Mouse (Mus musculus): ENCODE measurements around the gene Olfr586. TPM values are rescaled to one million over a fixed set of nuclear protein-coding genes. Genes with fewer than 3 reads are reported as not detected.

Gene Olfr586
- not detected for polyA plus RNA-seq (2012; fragmentation: generic; extraction: Trizol)

DNA sequence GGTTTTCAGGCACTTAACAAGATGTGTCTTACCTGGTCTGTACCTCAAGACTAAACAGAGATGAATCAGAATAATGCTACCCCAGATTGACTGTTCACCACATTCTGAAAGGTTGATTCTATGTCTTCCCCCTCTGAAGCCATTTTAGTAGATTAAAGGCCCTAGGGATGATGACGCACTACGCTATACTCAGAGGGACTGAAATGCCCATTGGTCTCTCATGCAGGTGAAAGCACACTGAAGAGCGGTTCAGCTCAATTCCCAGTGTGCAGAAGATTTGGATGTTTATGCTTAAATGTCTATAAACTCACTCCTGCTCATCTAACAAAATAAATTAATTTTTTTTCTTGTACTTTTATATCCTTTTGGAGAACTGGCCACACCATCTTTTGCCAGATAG lies at the start of gene Olfr586:
Gene Olfr586 (minus strand): TSS at position 101 of the 400 bp plus-strand sequence.
- no peak within 1 kb of the TSS for H3ac ChIP-seq (ENCODE audit: control insufficient read depth, insufficient read length)
- H3K4me3 ChIP-seq, result no peak within 1 kb of the TSS
- TF ChIP-seq POLR2A (IDR thresholded peaks at IDR 0.05; ENCODE audit: insufficient read length, low read depth), result no peak
- no peak for TF ChIP-seq USF1 (IDR thresholded peaks at IDR 0.05; ENCODE audit: low read depth)
- no peak within 1 kb of the TSS for H3K4me2 ChIP-seq (ENCODE audit: low read depth)
- H3K36me3 ChIP-seq (ENCODE audit: control insufficient read depth, insufficient read depth), result no peaks in the 10 kb centered on the region
- no peaks in the 10 kb centered on the region for H3K27me3 ChIP-seq (ENCODE audit: control insufficient read depth, insufficient read depth, insufficient read length)
- H3K79me2 ChIP-seq (ENCODE audit: control insufficient read depth, insufficient read depth), result no peaks in the 10 kb centered on the region

DNA sequence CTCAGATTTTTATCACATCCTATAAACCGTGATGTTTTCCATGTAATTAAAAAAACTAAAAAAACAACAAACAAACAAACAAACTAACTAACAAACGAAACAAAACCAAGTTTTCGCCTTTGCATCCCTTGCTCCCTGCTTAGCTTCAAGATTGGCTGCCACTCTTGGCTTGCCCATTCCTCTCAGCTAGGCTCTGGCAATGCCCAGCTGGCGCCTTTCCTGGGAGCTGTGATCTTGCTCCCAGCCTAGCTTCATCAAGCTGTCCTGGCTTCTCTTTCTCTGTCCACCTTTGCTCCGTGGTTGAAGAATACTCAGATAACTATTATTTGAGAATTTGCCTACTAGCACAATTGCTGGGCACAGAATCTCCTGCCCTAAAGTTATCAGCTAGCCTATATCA lies 44.3 kb upstream of the Olfr586 start:
- Histone ChIP-seq H3K4me2 (ENCODE audit: low read depth) (no peak overlapping the region), H3K79me2 (ENCODE audit: control insufficient read depth, insufficient read depth) (no peaks in the 10 kb centered on the region), H3ac (ENCODE audit: control insufficient read depth, insufficient read length) (no peak overlapping the region), H3K36me3 (ENCODE audit: control insufficient read depth, insufficient read depth) (no peaks in the 10 kb centered on the region), H3K27me3 (ENCODE audit: control insufficient read depth, insufficient read depth, insufficient read length) (no peaks in the 10 kb centered on the region), H3K4me3 (no peak overlapping the region)
- TF ChIP-seq E2F4 (IDR thresholded peaks at IDR 0.05; ENCODE audit: insufficient read depth) (no peak), TCF3 (IDR thresholded peaks at IDR 0.05; ENCODE audit: insufficient read length, low read depth) (no peak), POLR2AphosphoS2 (IDR thresholded peaks at IDR 0.05; ENCODE audit: insufficient read length, low read depth) (no peak), MYOG (IDR thresholded peaks at IDR 0.05; ENCODE audit: control insufficient read depth in 1 of 3, insufficient read depth in 1 of 3, insufficient read length in 2 of 3, low read depth in 2 of 3) (no peak), POLR2A (IDR thresholded peaks at IDR 0.05; ENCODE audit: insufficient read length, low read depth) (no peak), SRF (IDR thresholded peaks at IDR 0.05; ENCODE audit: control insufficient read depth, insufficient read length, low read depth) (no peak), REST (IDR thresholded peaks at IDR 0.05; ENCODE audit: insufficient read depth, insufficient read length) (no peak), MAX (IDR thresholded peaks at IDR 0.05; ENCODE audit: low read depth) (no peak), CEBPB (IDR thresholded peaks at IDR 0.05; ENCODE audit: insufficient read depth, poor library complexity, severe bottlenecking) (no peak), USF1 (IDR thresholded peaks at IDR 0.05; ENCODE audit: low read depth) (no peak), MYOD1 (IDR thresholded peaks at IDR 0.05; ENCODE audit: control insufficient read depth in 1 of 3, insufficient read length in 2 of 3, low read depth in 2 of 3) (no peak), TCF12 (IDR thresholded peaks at IDR 0.05; ENCODE audit: insufficient read depth, poor library complexity, severe bottlenecking) (no peak)

DNA sequence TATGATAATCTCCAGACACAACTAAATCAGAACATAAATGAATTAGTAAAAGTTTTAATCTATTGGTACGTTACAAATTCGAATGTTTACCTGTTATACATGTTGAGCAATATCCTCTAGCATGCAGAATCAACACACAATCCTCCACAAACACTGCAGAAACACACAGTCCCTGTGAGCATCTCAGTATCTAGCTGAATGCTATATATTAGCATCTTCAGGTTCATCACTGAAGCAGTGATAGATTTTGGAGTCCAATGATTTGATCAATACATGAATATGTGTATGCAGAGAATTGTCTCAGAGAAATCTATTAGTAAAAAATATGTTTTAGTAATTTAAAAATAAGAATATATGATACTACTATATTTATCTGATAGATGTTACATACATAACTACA lies 30.8 kb upstream of the Olfr586 start, which contains the start of gene Olfr589:
Gene Olfr589 (minus strand): TSS at position 101 of the 400 bp plus-strand sequence.
- TF ChIP-seq SRF (IDR thresholded peaks at IDR 0.05; ENCODE audit: control insufficient read depth, insufficient read length, low read depth) (no peak), REST (IDR thresholded peaks at IDR 0.05; ENCODE audit: insufficient read depth, insufficient read length) (no peak), POLR2A (IDR thresholded peaks at IDR 0.05; ENCODE audit: insufficient read length, low read depth) (no peak), MYOG (IDR thresholded peaks at IDR 0.05; ENCODE audit: control insufficient read depth in 1 of 3, insufficient read depth in 1 of 3, insufficient read length in 2 of 3, low read depth in 2 of 3) (no peak), TCF12 (IDR thresholded peaks at IDR 0.05; ENCODE audit: insufficient read depth, poor library complexity, severe bottlenecking) (no peak), USF1 (IDR thresholded peaks at IDR 0.05; ENCODE audit: low read depth) (no peak), CEBPB (IDR thresholded peaks at IDR 0.05; ENCODE audit: insufficient read depth, poor library complexity, severe bottlenecking) (no peak), MYOD1 (IDR thresholded peaks at IDR 0.05; ENCODE audit: control insufficient read depth in 1 of 3, insufficient read length in 2 of 3, low read depth in 2 of 3) (no peak), E2F4 (IDR thresholded peaks at IDR 0.05; ENCODE audit: insufficient read depth) (no peak), MAX (IDR thresholded peaks at IDR 0.05; ENCODE audit: low read depth) (no peak), TCF3 (IDR thresholded peaks at IDR 0.05; ENCODE audit: insufficient read length, low read depth) (no peak), POLR2AphosphoS2 (IDR thresholded peaks at IDR 0.05; ENCODE audit: insufficient read length, low read depth) (no peak)
- H3K4me2 ChIP-seq (ENCODE audit: low read depth), result no peak within 1 kb of the TSS

DNA sequence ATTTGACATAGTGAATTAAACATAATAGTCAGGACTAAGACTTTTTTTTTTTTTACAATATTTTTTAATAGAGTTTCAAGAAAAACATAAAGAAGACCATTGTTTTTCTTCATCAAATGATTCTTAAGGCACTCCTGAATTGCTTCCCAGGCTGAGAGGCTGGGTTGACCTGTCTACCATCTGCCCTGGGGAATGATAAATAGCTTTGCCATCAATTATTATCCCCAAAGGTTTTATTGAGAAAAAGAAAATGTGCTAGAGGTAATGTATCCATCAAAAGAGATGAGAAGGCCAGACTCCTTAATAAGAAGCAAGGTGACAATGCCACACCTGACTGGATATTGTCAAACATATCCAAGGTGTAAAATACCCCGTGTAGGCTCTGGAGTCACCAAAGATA lies 15.1 kb upstream of the Olfr586 start, which contains the start of gene Olfr588-ps1:
Gene Olfr588-ps1 (plus strand): TSS at position 301 of the 400 bp plus-strand sequence.
- H3ac ChIP-seq (ENCODE audit: control insufficient read depth, insufficient read length), result no peak within 1 kb of the TSS
- no peak within 1 kb of the TSS for H3K4me2 ChIP-seq (ENCODE audit: low read depth)
- no peaks in the 10 kb centered on the region for H3K36me3 ChIP-seq (ENCODE audit: control insufficient read depth, insufficient read depth)
- TF ChIP-seq POLR2A (IDR thresholded peaks at IDR 0.05; ENCODE audit: insufficient read length, low read depth) (no peak), TCF3 (IDR thresholded peaks at IDR 0.05; ENCODE audit: insufficient read length, low read depth) (no peak), MYOD1 (IDR thresholded peaks at IDR 0.05; ENCODE audit: control insufficient read depth in 1 of 3, insufficient read length in 2 of 3, low read depth in 2 of 3) (no peak), REST (IDR thresholded peaks at IDR 0.05; ENCODE audit: insufficient read depth, insufficient read length) (no peak), E2F4 (IDR thresholded peaks at IDR 0.05; ENCODE audit: insufficient read depth) (no peak), MAX (IDR thresholded peaks at IDR 0.05; ENCODE audit: low read depth) (no peak), CEBPB (IDR thresholded peaks at IDR 0.05; ENCODE audit: insufficient read depth, poor library complexity, severe bottlenecking) (no peak), USF1 (IDR thresholded peaks at IDR 0.05; ENCODE audit: low read depth) (no peak), MYOG (IDR thresholded peaks at IDR 0.05; ENCODE audit: control insufficient read depth in 1 of 3, insufficient read depth in 1 of 3, insufficient read length in 2 of 3, low read depth in 2 of 3) (no peak), POLR2AphosphoS2 (IDR thresholded peaks at IDR 0.05; ENCODE audit: insufficient read length, low read depth) (no peak), SRF (IDR thresholded peaks at IDR 0.05; ENCODE audit: control insufficient read depth, insufficient read length, low read depth) (no peak), TCF12 (IDR thresholded peaks at IDR 0.05; ENCODE audit: insufficient read depth, poor library complexity, severe bottlenecking) (no peak)
- H3K27me3 ChIP-seq (ENCODE audit: control insufficient read depth, insufficient read depth, insufficient read length), result no peaks in the 10 kb centered on the region
- no peaks in the 10 kb centered on the region for H3K79me2 ChIP-seq (ENCODE audit: control insufficient read depth, insufficient read depth)
- H3K4me3 ChIP-seq, result no peak within 1 kb of the TSS

More for the DNA sequence above, 30.8 kb upstream of the Olfr586 start, which contains the start of gene Olfr589:
- H3K4me3 ChIP-seq, result no peak within 1 kb of the TSS
- no peaks in the 10 kb centered on the region for H3K79me2 ChIP-seq (ENCODE audit: control insufficient read depth, insufficient read depth)
- no peaks in the 10 kb centered on the region for H3K36me3 ChIP-seq (ENCODE audit: control insufficient read depth, insufficient read depth)
- no peaks in the 10 kb centered on the region for H3K27me3 ChIP-seq (ENCODE audit: control insufficient read depth, insufficient read depth, insufficient read length)
- H3ac ChIP-seq (ENCODE audit: control insufficient read depth, insufficient read length), result no peak within 1 kb of the TSS

DNA sequence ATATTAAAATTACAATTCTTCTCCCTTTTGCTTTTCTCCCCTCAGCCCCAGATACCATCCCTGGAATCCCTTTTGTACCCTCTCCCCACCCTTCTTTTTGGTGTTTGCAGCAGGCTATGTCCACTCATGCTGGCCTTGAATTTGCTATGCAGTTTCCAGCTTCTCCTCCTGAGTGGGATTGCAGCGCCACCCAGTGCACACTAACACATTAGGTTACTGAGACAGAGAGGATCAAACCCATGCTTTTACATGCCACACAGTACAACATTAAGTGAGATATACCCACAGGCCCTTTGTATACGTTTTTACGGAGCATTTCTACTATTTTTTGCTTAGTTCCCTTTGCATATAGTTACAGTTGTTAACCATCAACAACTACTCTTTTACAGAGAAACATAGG lies 6.0 kb downstream of the Olfr586 start:
- H3ac ChIP-seq (ENCODE audit: control insufficient read depth, insufficient read length), result no peak overlapping the region
- no peaks in the 10 kb centered on the region for H3K36me3 ChIP-seq (ENCODE audit: control insufficient read depth, insufficient read depth)
- no peak for TF ChIP-seq CEBPB (IDR thresholded peaks at IDR 0.05; ENCODE audit: insufficient read depth, poor library complexity, severe bottlenecking)
- TF ChIP-seq REST (IDR thresholded peaks at IDR 0.05; ENCODE audit: insufficient read depth, insufficient read length), result no peak
- TF ChIP-seq USF1 (IDR thresholded peaks at IDR 0.05; ENCODE audit: low read depth), result no peak
- TF ChIP-seq SRF (IDR thresholded peaks at IDR 0.05; ENCODE audit: control insufficient read depth, insufficient read length, low read depth), result no peak
- no peak overlapping the region for H3K4me3 ChIP-seq
- H3K27me3 ChIP-seq (ENCODE audit: control insufficient read depth, insufficient read depth, insufficient read length), result no peaks in the 10 kb centered on the region
- no peaks in the 10 kb centered on the region for H3K79me2 ChIP-seq (ENCODE audit: control insufficient read depth, insufficient read depth)
- no peak overlapping the region for H3K4me2 ChIP-seq (ENCODE audit: low read depth)

Measured in myocyte (in vitro differentiated cells).